In the genomic region with DNA sequence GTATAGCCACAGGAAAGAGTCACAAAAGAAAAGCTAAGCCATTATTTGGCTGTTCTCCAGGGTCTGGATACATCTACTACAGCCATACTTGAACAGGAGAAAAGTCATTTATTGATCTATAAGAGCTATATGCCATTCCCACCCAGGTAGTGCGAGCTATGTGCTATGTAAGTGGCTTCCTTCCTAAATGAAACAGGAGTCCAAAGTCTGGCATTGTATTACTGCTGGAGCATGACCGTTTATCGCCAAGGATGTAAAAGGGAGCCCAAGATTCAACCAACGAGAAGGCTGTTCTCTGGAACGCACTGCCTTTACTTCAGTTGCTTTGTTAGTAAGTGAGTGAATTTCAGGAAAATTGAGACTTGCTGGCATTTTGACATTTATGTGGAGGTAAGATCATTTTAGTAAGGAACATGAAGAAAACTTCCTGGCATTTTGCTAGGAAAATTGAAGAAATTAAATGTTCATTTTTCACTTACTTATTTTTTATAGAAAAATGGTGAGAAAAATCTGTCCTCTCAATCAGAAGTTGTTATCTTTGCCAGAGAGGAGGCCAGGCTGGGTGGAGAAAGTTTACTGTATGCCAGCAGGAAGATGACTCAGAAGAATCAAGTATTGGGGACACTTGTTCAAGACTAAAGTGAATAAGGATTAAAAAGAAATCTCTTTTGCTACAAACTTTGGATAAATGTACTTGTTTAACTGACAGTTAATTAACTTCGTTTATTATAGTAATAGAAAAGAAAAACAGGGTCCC, we compare ENCODE assay signal across 27 mouse cellular contexts.
DNase-seq lines count a peak whose midpoint lies in the region; ATAC-seq and TF ChIP-seq lines count a peak whose summit lies in the region.
"Had no signal": no experiment of that assay in that cellular context is flagged by ENCODE, and none has a peak within 500 bp of the region (broad histone marks: within the 10 kb centered on the region; RNA-seq: fewer than 3 reads in every experiment).

No protein-coding gene starts in this region.

- TF ChIP-seq EP300 in MEL (IDR thresholded peaks at IDR 0.05; ENCODE audit: low read depth in 1 of 2, low read length in 2 of 2): 0 out of 4 replicates have a peak, but pooled peaks of 1 of the 2 experiments have one; percentile 16

- no peak for TF ChIP-seq POLR2A in MEL (IDR thresholded peaks at IDR 0.05; ENCODE audit: control insufficient read depth in 1 of 2, insufficient read depth in 1 of 2, low read depth in 1 of 2, low read length in 2 of 2, poor library complexity in 1 of 2)

- H3K4me2 ChIP-seq in intestine, embryonic 16.5 days (ENCODE audit: low read depth, low read length): no peak overlapping the region
- H3K4me2 ChIP-seq: embryonic facial prominence, embryonic 13.5 days; forebrain, embryonic 12.5 days; forebrain, embryonic 15.5 days; heart, embryonic 11.5 days; hindbrain, embryonic 14.5 days had no signal

- ATAC-seq in intestine, embryonic 16.5 days: peak; percentile 76; the same call in 1 of the 2 replicates
- ATAC-seq: activated CD4-positive, CD25-positive, alpha-beta regulatory T cell, adult 4 months; CD4-positive, CD25-positive, alpha-beta regulatory T cell, adult 4 months; forebrain, embryonic 15.5 days; hindbrain, postnatal 0 days; inflammation-experienced regulatory T-cells, adult 6 months had no signal

- H3K4me3 ChIP-seq in gastrocnemius, adult 2 months: no peak overlapping the region
- no peak overlapping the region for H3K4me3 ChIP-seq in layer of hippocampus, adult 2 months
- no peak overlapping the region for H3K4me3 ChIP-seq in MEL (ENCODE audit: control insufficient read depth in 1 of 2, insufficient read depth in 1 of 2, low read depth in 2 of 2, low read length in 2 of 2)
- H3K4me3 ChIP-seq in intestine, embryonic 16.5 days (ENCODE audit: low read length): no peak overlapping the region
- H3K4me3 ChIP-seq: embryonic facial prominence, embryonic 10.5 days; embryonic facial prominence, embryonic 13.5 days; erythroblast, embryonic 14.5 days; forebrain, embryonic 12.5 days; forebrain, embryonic 15.5 days had no signal

- peak overlapping the region; percentile 56 for H3K27ac ChIP-seq in gastrocnemius, adult 2 months
- H3K27ac ChIP-seq in layer of hippocampus, adult 2 months: peak overlapping the region; percentile 29; the same call in 1 of the 2 replicates
- H3K27ac ChIP-seq in MEL (ENCODE audit: control insufficient read depth, low read depth, low read length): no peak overlapping the region
- no peak overlapping the region for H3K27ac ChIP-seq in intestine, embryonic 16.5 days (ENCODE audit: low read length)
- H3K27ac ChIP-seq: embryonic facial prominence, embryonic 10.5 days; embryonic facial prominence, embryonic 13.5 days; forebrain, embryonic 12.5 days; forebrain, embryonic 15.5 days; hindbrain, embryonic 14.5 days; hindbrain, postnatal 0 days had no signal

- H3K9ac ChIP-seq in MEL (ENCODE audit: control insufficient read depth, low read depth, low read length, poor library complexity, severe bottlenecking): no peak overlapping the region
- no peak overlapping the region for H3K9ac ChIP-seq in intestine, embryonic 16.5 days (ENCODE audit: low read depth, low read length)
- H3K9ac ChIP-seq: embryonic facial prominence, embryonic 13.5 days; forebrain, embryonic 12.5 days; forebrain, embryonic 15.5 days; hindbrain, embryonic 14.5 days had no signal

- TF ChIP-seq RAD21 in MEL (IDR thresholded peaks at IDR 0.05; ENCODE audit: low read depth, low read length): no peak

- 0 out of 4 replicates have a peak, but pooled peaks cover 0 to 3% of the 10 kb centered on the region in 2 experiments for H3K4me1 ChIP-seq in MEL (ENCODE audit: control insufficient read depth in 1 of 2, insufficient read depth in 2 of 2, low read length in 2 of 2)
- H3K4me1 ChIP-seq in intestine, embryonic 16.5 days (ENCODE audit: control insufficient read depth, insufficient read depth, low read length): no peaks in the 10 kb centered on the region
- H3K4me1 ChIP-seq: embryonic facial prominence, embryonic 10.5 days; forebrain, embryonic 12.5 days; forebrain, embryonic 15.5 days had no signal

- H3K9me3 ChIP-seq in MEL (replicated peaks; ENCODE audit: insufficient read depth, low read length): no peaks in the 10 kb centered on the region
- H3K9me3 ChIP-seq in intestine, embryonic 16.5 days (ENCODE audit: control insufficient read depth, low read length): peaks cover 5% of the 10 kb centered on the region; the same call in 1 of the 2 replicates

- no peak for DNase-seq in gastrocnemius, adult 2 months
- DNase-seq in gastrocnemius, postnatal 4 days (ENCODE audit: low spot score in 2 of 2): no peak
- no peak for DNase-seq in layer of hippocampus, adult 2 months (ENCODE audit: low spot score in 2 of 2)
- DNase-seq in layer of hippocampus, adult 11-12 months (ENCODE audit: low spot score): no peak
- DNase-seq in MEL (ENCODE audit: low read depth, low spot score): no peak
- no peak for DNase-seq in embryo, embryonic 11 days
- DNase-seq in urinary bladder, postnatal 10 days (ENCODE audit: low spot score): no peak
- DNase-seq: adrenal gland, postnatal 14 days; cerebellum, adult 11 months; cerebellum, adult 2 months; cerebellum, adult 9-11 months; cerebellum, postnatal 25 days; gastrocnemius, postnatal 14 days; heart, postnatal 4 days; kidney, adult 18-20 months had no signal

- H3K27me3 ChIP-seq in MEL (ENCODE audit: control insufficient read depth in 1 of 2, insufficient read depth in 2 of 2, low read length in 2 of 2): no peaks in the 10 kb centered on the region
- H3K27me3 ChIP-seq in intestine, embryonic 16.5 days (replicated peaks; ENCODE audit: control insufficient read depth, insufficient read depth, low read length): no peaks in the 10 kb centered on the region
- H3K27me3 ChIP-seq: embryonic facial prominence, embryonic 13.5 days; forebrain, embryonic 12.5 days; forebrain, embryonic 15.5 days had no signal

- TF ChIP-seq CTCF in gastrocnemius, adult 2 months (IDR thresholded peaks at IDR 0.05): no peak
- TF ChIP-seq CTCF in layer of hippocampus, adult 2 months (conservative IDR thresholded peaks at IDR 0.05): no peak
- no peak for TF ChIP-seq CTCF in MEL (IDR thresholded peaks at IDR 0.05 in 2 of 3, conservative IDR thresholded peaks at IDR 0.05 in 1 of 3; ENCODE audit: control insufficient read depth in 1 of 3, insufficient read depth in 1 of 3, low read depth in 2 of 3, low read length in 3 of 3, poor library complexity in 1 of 3, severe bottlenecking in 1 of 3)

- H3K36me3 ChIP-seq in MEL (ENCODE audit: control insufficient read depth in 1 of 2, insufficient read depth in 2 of 2, low read length in 2 of 2): peaks cover 0 to 2% of the 10 kb centered on the region in 2 experiments; a peak in 1 of 4 replicates
- H3K36me3 ChIP-seq in intestine, embryonic 16.5 days (ENCODE audit: control insufficient read depth, insufficient read depth, low read length): peaks cover 3% of the 10 kb centered on the region; the same call in 1 of the 2 replicates
- H3K36me3 ChIP-seq: forebrain, embryonic 15.5 days had no signal

- WGBS in intestine, embryonic 16.5 days: 66% methylated on average over 6 of the region's 6 CpGs

- H3K79me2 ChIP-seq in MEL (ENCODE audit: control insufficient read depth, insufficient read depth, low read length, poor library complexity): no peaks in the 10 kb centered on the region

- intact Hi-C loops in gastrocnemius, adult 2 months (cut with DNase I): no loop called here

TF ChIP-seq in MEL, 35 proteins besides CTCF, POLR2A, EP300 and RAD21:
- TF ChIP-seq MAFK (IDR thresholded peaks at IDR 0.05; ENCODE audit: borderline replicate concordance, low read depth, low read length): no peak
- no peak for TF ChIP-seq MYB (IDR thresholded peaks at IDR 0.05; ENCODE audit: low read depth, low read length)
- TF ChIP-seq RCOR1 (IDR thresholded peaks at IDR 0.05; ENCODE audit: low read depth, low read length): peak; percentile 66; the same call in 1 of the 2 replicates
- no peak for TF ChIP-seq USF2 (IDR thresholded peaks at IDR 0.05; ENCODE audit: borderline replicate concordance in 1 of 2, insufficient read depth in 1 of 2, low read depth in 1 of 2, low read length in 2 of 2)
- no peak for TF ChIP-seq NRF1 (IDR thresholded peaks at IDR 0.05; ENCODE audit: insufficient read depth, low read depth, low read length, poor library complexity, severe bottlenecking)
- TF ChIP-seq JUND (IDR thresholded peaks at IDR 0.05; ENCODE audit: low read depth, low read length): no peak
- no peak for TF ChIP-seq ZNF384 (IDR thresholded peaks at IDR 0.05; ENCODE audit: low read depth, low read length)

Comparison
In these comparisons a context has a peak if more than half of its experiments do, and no peak if none do; other contexts are left out.
1. H3K27ac ChIP-seq: peak in gastrocnemius, adult 2 months (single experiment) and layer of hippocampus, adult 2 months (single experiment); none in MEL (single experiment) and intestine, embryonic 16.5 days (single experiment).